In genomic region chr5:30155821-30156629, GRCm38 (mm10) we compare ENCODE assay signal across 8 mouse cellular contexts. TPM values are rescaled to one million over a fixed set of nuclear protein-coding genes. Genes with fewer than 3 reads are reported as not detected.
DNase-seq lines count a peak whose midpoint lies in the region; ATAC-seq lines count a peak whose summit lies in the region.

No protein-coding gene starts in this region.

- H3K4me2 ChIP-seq in kidney, embryonic 16.5 days (replicated peaks; ENCODE audit: low read depth, low read length), result peak overlapping the region; percentile 82

- peaks cover 15% of the 10 kb centered on the region; the same call in 1 of the 2 replicates for H3K4me1 ChIP-seq in kidney, embryonic 16.5 days (ENCODE audit: insufficient read depth, low read length)

- peak overlapping the region; percentile 92 for H3K9ac ChIP-seq in kidney, embryonic 16.5 days (replicated peaks; ENCODE audit: low read length)

- H3K27ac ChIP-seq in kidney, embryonic 16.5 days (ENCODE audit: low read length), result peak overlapping the region; percentile 92

- no peak for DNase-seq in kidney, postnatal 25 days
- DNase-seq in Muller cell, postnatal 12 days (ENCODE audit: inconsistent ontology term), result peak; percentile 36
- no peak for DNase-seq in frontal cortex, adult 2 months (ENCODE audit: extremely low spot score in 1 of 2, low spot score in 1 of 2)
- DNase-seq in gastrocnemius, adult 18-20 months (ENCODE audit: low spot score), result no peak
- DNase-seq in layer of hippocampus, adult 11-12 months (ENCODE audit: low spot score), result no peak

- H3K36me3 ChIP-seq in kidney, embryonic 16.5 days (ENCODE audit: insufficient read depth, low read length), result no peaks in the 10 kb centered on the region

- peak overlapping the region; percentile 98 for H3K4me3 ChIP-seq in kidney, embryonic 16.5 days (ENCODE audit: low read length)

- H3K9me3 ChIP-seq in kidney, embryonic 16.5 days (ENCODE audit: low read length), result no peaks in the 10 kb centered on the region

- H3K27me3 ChIP-seq in kidney, embryonic 16.5 days (ENCODE audit: insufficient read depth, low read length), result no peaks in the 10 kb centered on the region

- WGBS in kidney, embryonic 16.5 days, result 26% methylated on average over 13 of the region's 13 CpGs

- ATAC-seq in kidney, embryonic 16.5 days (ENCODE audit: low FRiP score, low TSS enrichment), result no peak; the same call in 1 of the 2 replicates
- ATAC-seq in granulocyte monocyte progenitor cell, adult 5-6 weeks (replicated peaks; ENCODE audit: poor library complexity, severe bottlenecking), result 0 out of 2 replicates have a peak, but pooled peaks have one; percentile 1
- peak; percentile 3; the same call in 1 of the 2 replicates for ATAC-seq in megakaryocyte progenitor cell, adult 5-6 weeks (replicated peaks; ENCODE audit: poor library complexity)

RNA-seq across cellular contexts. Expression of gene Hadhb, which starts 1.0 kb away (rescaled TPM):
- polyA plus RNA-seq in kidney, embryonic 16.5 days (2015; fragmentation: Nextera tagmentation; extraction: Ambion mirVana), result 169 and 194 TPM in 2 replicates
- total RNA-seq in granulocyte monocyte progenitor cell, adult 5-6 weeks (2014; fragmentation: Nextera tagmentation), result 108 and 135 TPM in 2 replicates
- total RNA-seq in granulocyte monocyte progenitor cell, adult 5-6 weeks (2017), result 79.1 and 83.8 TPM in 2 replicates
- total RNA-seq in megakaryocyte progenitor cell, adult 5-6 weeks (2015), result 61.8 and 69.7 TPM in 2 replicates
- 65.1 and 82.6 TPM in 2 replicates for total RNA-seq in megakaryocyte progenitor cell, adult 5-6 weeks (2017)
- polyA plus RNA-seq in frontal cortex, adult 2 months (2012; rRNA removed), result 101 and 103 TPM in 2 replicates
- total RNA-seq in gastrocnemius, adult 18-20 months (2021), result 100 to 1,000 TPM; 403 to 518 TPM

RNA-seq across cellular contexts. Expression of gene Hadha, which starts 1.1 kb away (rescaled TPM):
- 170 and 179 TPM in 2 replicates for polyA plus RNA-seq in kidney, embryonic 16.5 days (2015; fragmentation: Nextera tagmentation; extraction: Ambion mirVana)
- 91.8 and 97.8 TPM in 2 replicates for total RNA-seq in granulocyte monocyte progenitor cell, adult 5-6 weeks (2014; fragmentation: Nextera tagmentation)
- 128 and 147 TPM in 2 replicates for total RNA-seq in granulocyte monocyte progenitor cell, adult 5-6 weeks (2017)
- 49.5 and 54.4 TPM in 2 replicates for total RNA-seq in megakaryocyte progenitor cell, adult 5-6 weeks (2015)
- 133 and 148 TPM in 2 replicates for total RNA-seq in megakaryocyte progenitor cell, adult 5-6 weeks (2017)
- 67.4 and 74.4 TPM in 2 replicates for polyA plus RNA-seq in frontal cortex, adult 2 months (2012; rRNA removed)
- 100 to 1,000 TPM; 326 to 396 TPM for total RNA-seq in gastrocnemius, adult 18-20 months (2021)

RNA-seq across cellular contexts. Expression of gene Adgrf3, which starts 49.5 kb away (rescaled TPM):
- polyA plus RNA-seq in kidney, embryonic 16.5 days (2015; fragmentation: Nextera tagmentation; extraction: Ambion mirVana), result 0.15 and 0.40 TPM in 2 replicates
- 0.30 TPM in 1 of 2 replicates, not detected in the other for total RNA-seq in granulocyte monocyte progenitor cell, adult 5-6 weeks (2014; fragmentation: Nextera tagmentation)
- not detected in 2 replicates for total RNA-seq in granulocyte monocyte progenitor cell, adult 5-6 weeks (2017)
- 0.27 TPM in 1 of 2 replicates, not detected in the other for total RNA-seq in megakaryocyte progenitor cell, adult 5-6 weeks (2015)
- not detected in 2 replicates for total RNA-seq in megakaryocyte progenitor cell, adult 5-6 weeks (2017)
- polyA plus RNA-seq in frontal cortex, adult 2 months (2012; rRNA removed), result not detected in 2 replicates
- not detected for total RNA-seq in gastrocnemius, adult 18-20 months (2021)

RNA-seq across cellular contexts. Expression of gene 3110082J24Rik, which starts 50.1 kb away (rescaled TPM):
- polyA plus RNA-seq in kidney, embryonic 16.5 days (2015; fragmentation: Nextera tagmentation; extraction: Ambion mirVana), result not detected in 2 replicates
- total RNA-seq in granulocyte monocyte progenitor cell, adult 5-6 weeks (2014; fragmentation: Nextera tagmentation), result not detected in 2 replicates
- total RNA-seq in granulocyte monocyte progenitor cell, adult 5-6 weeks (2017), result not detected in 2 replicates
- not detected in 2 replicates for total RNA-seq in megakaryocyte progenitor cell, adult 5-6 weeks (2015)
- total RNA-seq in megakaryocyte progenitor cell, adult 5-6 weeks (2017), result not detected in 2 replicates
- polyA plus RNA-seq in frontal cortex, adult 2 months (2012; rRNA removed), result 4.3 and 4.6 TPM in 2 replicates
- total RNA-seq in gastrocnemius, adult 18-20 months (2021), result not detected

RNA-seq across cellular contexts. Expression of gene Garem2, which starts 51.1 kb away (rescaled TPM):
- polyA plus RNA-seq in kidney, embryonic 16.5 days (2015; fragmentation: Nextera tagmentation; extraction: Ambion mirVana), result 0.52 and 0.75 TPM in 2 replicates
- not detected in 2 replicates for total RNA-seq in granulocyte monocyte progenitor cell, adult 5-6 weeks (2014; fragmentation: Nextera tagmentation)
- not detected in 2 replicates for total RNA-seq in granulocyte monocyte progenitor cell, adult 5-6 weeks (2017)
- total RNA-seq in megakaryocyte progenitor cell, adult 5-6 weeks (2015), result 0.07 TPM in 1 of 2 replicates, not detected in the other
- not detected in 2 replicates for total RNA-seq in megakaryocyte progenitor cell, adult 5-6 weeks (2017)
- polyA plus RNA-seq in frontal cortex, adult 2 months (2012; rRNA removed), result 15.0 and 17.5 TPM in 2 replicates
- not detected for total RNA-seq in gastrocnemius, adult 18-20 months (2021)
